18 mouse cellular contexts compared by ENCODE assay signal in the genomic region with DNA sequence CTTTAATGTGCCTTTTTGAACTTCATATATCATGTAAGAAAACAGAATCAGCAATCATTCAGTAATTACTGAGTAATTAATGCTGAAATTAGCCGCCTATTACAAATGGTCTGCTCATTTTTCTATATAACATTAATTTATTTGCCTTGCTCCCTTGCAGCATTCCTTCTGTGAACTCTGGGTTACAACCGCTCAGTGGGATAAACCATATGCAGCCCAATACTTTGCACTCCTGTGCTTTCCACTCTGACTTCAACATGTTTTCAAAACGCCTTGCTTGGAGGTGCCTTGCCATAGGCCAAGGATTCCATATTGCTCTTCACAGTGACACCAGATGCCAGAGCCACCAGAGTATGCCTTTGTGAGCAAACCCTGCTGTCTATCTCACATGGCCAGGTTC.
A peak's percentile ranks its signal among the peaks of the same experiment; 100 is the strongest.
DNase-seq lines count a peak whose midpoint lies in the region; ATAC-seq and TF ChIP-seq lines count a peak whose summit lies in the region.
"Had no signal": no experiment of that assay in that cellular context is flagged by ENCODE, and none has a peak within 500 bp of the region (broad histone marks: within the 10 kb centered on the region; RNA-seq: fewer than 3 reads in every experiment).

No protein-coding gene starts in this region.

- H3K4me3 ChIP-seq in kidney, embryonic 15.5 days (replicated peaks), result no peak overlapping the region
- no peak overlapping the region for H3K4me3 ChIP-seq in kidney, postnatal 0 days (replicated peaks; ENCODE audit: low read depth, low read length)
- H3K4me3 ChIP-seq: embryonic facial prominence, embryonic 10.5 days; embryonic facial prominence, embryonic 12.5 days; forebrain, embryonic 13.5 days; forebrain, embryonic 15.5 days had no signal

- DNase-seq in kidney, postnatal 10 days, result no peak
- DNase-seq in kidney, postnatal 0 days (ENCODE audit: low spot score), result peak; percentile 89
- DNase-seq in kidney, adult 11 months, result no peak
- peak; percentile 22 for DNase-seq in brain, embryonic 14.5 days (ENCODE audit: low read depth)
- DNase-seq in spleen, adult 18-20 months, result no peak
- DNase-seq: adrenal gland, adult 2 months; adrenal gland, postnatal 10 days; adrenal gland, postnatal 25 days; cerebellum, adult 11-12 months; cerebellum, adult 2 months; cerebellum, adult 9-10 months; cerebellum, postnatal 10 days; cerebellum, postnatal 25 days had no signal

- no peak overlapping the region for H3K4me2 ChIP-seq in kidney, embryonic 15.5 days
- no peak overlapping the region for H3K4me2 ChIP-seq in kidney, postnatal 0 days (ENCODE audit: low read length)
- H3K4me2 ChIP-seq: embryonic facial prominence, embryonic 12.5 days; forebrain, embryonic 13.5 days; forebrain, embryonic 15.5 days had no signal

- no peak overlapping the region for H3K27ac ChIP-seq in kidney, embryonic 15.5 days
- H3K27ac ChIP-seq in kidney, postnatal 0 days, result no peak overlapping the region
- H3K27ac ChIP-seq: embryonic facial prominence, embryonic 10.5 days; embryonic facial prominence, embryonic 12.5 days; forebrain, embryonic 13.5 days; forebrain, embryonic 15.5 days had no signal

- no peak for TF ChIP-seq CTCF in kidney, postnatal 0 days (IDR thresholded peaks at IDR 0.05; ENCODE audit: low read depth)
- TF ChIP-seq CTCF in brain, embryonic 14.5 days (IDR thresholded peaks at IDR 0.05; ENCODE audit: borderline replicate concordance, extremely low read depth, insufficient read depth, insufficient read length), result no peak

- H3K9ac ChIP-seq in kidney, embryonic 15.5 days, result no peak overlapping the region
- no peak overlapping the region for H3K9ac ChIP-seq in kidney, postnatal 0 days (ENCODE audit: low read depth, low read length)
- H3K9ac ChIP-seq: embryonic facial prominence, embryonic 12.5 days; forebrain, embryonic 13.5 days; forebrain, embryonic 15.5 days had no signal

- ATAC-seq in kidney, embryonic 15.5 days (replicated peaks; ENCODE audit: low FRiP score), result 0 out of 2 replicates have a peak, but pooled peaks have one; percentile 52
- ATAC-seq in kidney, postnatal 0 days (replicated peaks; ENCODE audit: low FRiP score, low read depth), result no peak
- ATAC-seq: forebrain, embryonic 13.5 days; forebrain, embryonic 15.5 days had no signal

- WGBS in kidney, embryonic 15.5 days, result 53% methylated on average over 3 of the region's 3 CpGs
- WGBS in kidney, postnatal 0 days, result 49% methylated on average over 3 of the region's 3 CpGs

- H3K27me3 ChIP-seq in kidney, embryonic 15.5 days, result no peaks in the 10 kb centered on the region
- H3K27me3 ChIP-seq in kidney, postnatal 0 days (ENCODE audit: insufficient read depth, low read length), result no peaks in the 10 kb centered on the region
- H3K27me3 ChIP-seq: embryonic facial prominence, embryonic 12.5 days; forebrain, embryonic 13.5 days; forebrain, embryonic 15.5 days had no signal

- no peaks in the 10 kb centered on the region for H3K36me3 ChIP-seq in kidney, embryonic 15.5 days
- no peaks in the 10 kb centered on the region for H3K36me3 ChIP-seq in kidney, postnatal 0 days (ENCODE audit: insufficient read depth, low read length)
- H3K36me3 ChIP-seq: embryonic facial prominence, embryonic 10.5 days; embryonic facial prominence, embryonic 12.5 days; forebrain, embryonic 15.5 days had no signal

- peaks cover 23% of the 10 kb centered on the region for H3K4me1 ChIP-seq in kidney, embryonic 15.5 days
- H3K4me1 ChIP-seq in kidney, postnatal 0 days (replicated peaks; ENCODE audit: insufficient read depth, low read length), result peaks cover 5% of the 10 kb centered on the region; the same call in 1 of the 2 replicates

- no peaks in the 10 kb centered on the region for H3K9me3 ChIP-seq in kidney, embryonic 15.5 days (replicated peaks)
- H3K9me3 ChIP-seq in kidney, postnatal 0 days (replicated peaks; ENCODE audit: low read length), result no peaks in the 10 kb centered on the region
- H3K9me3 ChIP-seq: embryonic facial prominence, embryonic 10.5 days; embryonic facial prominence, embryonic 12.5 days; forebrain, embryonic 13.5 days; forebrain, embryonic 15.5 days had no signal

- TF ChIP-seq POLR2A in brain, embryonic 14.5 days (IDR thresholded peaks at IDR 0.05; ENCODE audit: borderline replicate concordance, extremely low read depth, insufficient read depth, insufficient read length, poor library complexity, severe bottlenecking), result no peak

Comparison
In these comparisons a context has a peak if more than half of its experiments do, and no peak if none do; other contexts are left out.
1. DNase-seq: peak in kidney, postnatal 0 days (single experiment) and brain, embryonic 14.5 days (single experiment); none in kidney, postnatal 10 days (single experiment), kidney, adult 11 months (single experiment) and spleen, adult 18-20 months (0 of 2).